Mouse (Mus musculus) intestine, postnatal 0 days (tissue): ENCODE data around the gene Fam160a1. TPM values are rescaled to one million over a fixed set of nuclear protein-coding genes. Genes with fewer than 3 reads are reported as not detected.

ENCODE experiments used
- ATAC-seq: fragments of 200-750 bp; cut with Nextera tagmentation; 2 replicates; pipeline ENCODE4 v1.8.0; 2017; ENCODE audit warnings: mild to moderate bottlenecking, moderate TSS enrichment, moderate library complexity
- H3K27ac ChIP-seq: fragments of 300-500 bp; sonication (generic); 2 replicates; pipeline ENCODE4 v1.5.1; 2014; ENCODE audit warnings: mild to moderate bottlenecking, low read depth, low read length, moderate library complexity
- H3K27me3 ChIP-seq: fragments of 300-500 bp; sonication (generic); replicated peaks from 2 replicates; pipeline ENCODE4 v1.6.1; 2014; ENCODE audit warnings: low read length, mixed read lengths; ENCODE audit not compliant: control insufficient read depth, insufficient read depth
- H3K36me3 ChIP-seq: fragments of 300-500 bp; sonication (generic); 2 replicates; pipeline ENCODE4 v1.6.1; 2014; ENCODE audit warnings: mild to moderate bottlenecking, moderate library complexity; ENCODE audit not compliant: control insufficient read depth, insufficient read depth
- H3K4me1 ChIP-seq: fragments of 300-500 bp; sonication (generic); replicated peaks from 2 replicates; pipeline ENCODE4 v1.6.1; 2014; ENCODE audit warnings: antibody characterized with exemption, low read length, mixed read lengths; ENCODE audit not compliant: control insufficient read depth, insufficient read depth
- H3K4me2 ChIP-seq: fragments of 300-500 bp; sonication (generic); replicated peaks from 2 replicates; pipeline ENCODE4 v1.6.1; 2014; ENCODE audit warnings: low read depth, mild to moderate bottlenecking, moderate library complexity
- H3K4me3 ChIP-seq: fragments of 300-500 bp; sonication (generic); 2 replicates; pipeline ENCODE4 v1.5.1; 2014; ENCODE audit warnings: low read depth, low read length
- H3K9ac ChIP-seq: fragments of 300-500 bp; sonication (generic); 2 replicates; pipeline ENCODE4 v1.6.1; 2014; ENCODE audit warnings: mild to moderate bottlenecking, low read depth, low read length
- H3K9me3 ChIP-seq: fragments of 300-500 bp; sonication (generic); 2 replicates; pipeline ENCODE4 v1.6.1; 2016; ENCODE audit warnings: mixed run types; ENCODE audit not compliant: control insufficient read depth
- CTCF ChIP-seq: sonication (generic); IDR thresholded peaks from 2 replicates; pipeline ENCODE4 v1.5.1; 2016; ENCODE audit warnings: low read depth, mild to moderate bottlenecking, control low read depth, antibody characterized with exemption, moderate library complexity
- WGBS: fragments of 180-500 bp; shearing (Covaris S2); extraction: QIAGEN DNeasy Blood & Tissue Kit; methylation state at CpG from one replicate; pipeline ENCODE4 v1.1.7; 2014; 5-methylcytosine and 5-hydroxymethylcytosine counted together
- polyA plus RNA-seq: library from polyadenylated mRNA; unstranded; fragments of >200 nt; fragmentation: Nextera tagmentation; extraction: Ambion mirVana; gene quantifications from 2 replicates; pipeline ENCODE4 v1.2.1, GENCODE M21; 2015

The Fam160a1 gene
- polyA plus RNA-seq, 1 experiment from 2014 or later, result 2.6 TPM

- Histone ChIP-seq H3K4me3 (no peak overlapping the region), H3K36me3 (no peaks in the 10 kb centered on the region), H3K27ac (no peak overlapping the region), H3K4me1 (no peaks in the 10 kb centered on the region), H3K27me3 (no peaks in the 10 kb centered on the region), H3K4me2 (no peak overlapping the region), H3K9ac (no peak overlapping the region), H3K9me3 (no peaks in the 10 kb centered on the region)
- 81% methylated on average over 6 of the region's 6 CpGs for WGBS
- TF ChIP-seq CTCF, result no peak
- no peak for ATAC-seq
Observed at GRCm38 (mm10) chr3:85669844-85670243, 147.2 kb downstream of the Fam160a1 start.

GRCm38 (mm10) chr3:85667683-85668082 lies 149.4 kb downstream of the Fam160a1 start:
- Histone ChIP-seq H3K9me3 (no peaks in the 10 kb centered on the region), H3K4me1 (no peaks in the 10 kb centered on the region), H3K4me3 (no peak overlapping the region), H3K36me3 (no peaks in the 10 kb centered on the region), H3K27ac (no peak overlapping the region), H3K9ac (no peak overlapping the region), H3K27me3 (no peaks in the 10 kb centered on the region), H3K4me2 (no peak overlapping the region)
- TF ChIP-seq CTCF, result no peak
- WGBS, result 87% methylated on average over 6 of the region's 6 CpGs
- ATAC-seq, result no peak

GRCm38 (mm10) chr3:85666736-85667135 lies 150.4 kb downstream of the Fam160a1 start:
- Histone ChIP-seq H3K27me3 (no peaks in the 10 kb centered on the region), H3K36me3 (no peaks in the 10 kb centered on the region), H3K4me2 (no peak overlapping the region), H3K4me1 (no peaks in the 10 kb centered on the region), H3K27ac (no peak overlapping the region), H3K4me3 (no peak overlapping the region), H3K9ac (no peak overlapping the region), H3K9me3 (no peaks in the 10 kb centered on the region)
- WGBS, result 59% methylated on average over 12 of the region's 12 CpGs
- no peak for TF ChIP-seq CTCF
- no peak for ATAC-seq

GRCm38 (mm10) chr3:85666166-85666565 lies 150.9 kb downstream of the Fam160a1 start:
- Histone ChIP-seq H3K4me2 (no peak overlapping the region), H3K27me3 (no peaks in the 10 kb centered on the region), H3K9me3 (no peaks in the 10 kb centered on the region), H3K4me3 (no peak overlapping the region), H3K27ac (no peak overlapping the region), H3K9ac (no peak overlapping the region), H3K36me3 (no peaks in the 10 kb centered on the region), H3K4me1 (no peaks in the 10 kb centered on the region)
- 63% methylated on average over 3 of the region's 3 CpGs for WGBS
- no peak for ATAC-seq
- TF ChIP-seq CTCF, result no peak

GRCm38 (mm10) chr3:85664591-85665171 lies 152.4 kb downstream of the Fam160a1 start:
- Histone ChIP-seq H3K4me3 (no peak overlapping the region), H3K9me3 (no peaks in the 10 kb centered on the region), H3K27ac (no peak overlapping the region), H3K27me3 (no peaks in the 10 kb centered on the region), H3K9ac (no peak overlapping the region), H3K36me3 (no peaks in the 10 kb centered on the region), H3K4me2 (no peak overlapping the region), H3K4me1 (no peaks in the 10 kb centered on the region)
- no peak for TF ChIP-seq CTCF
- no peak for ATAC-seq
- 86% methylated on average over 10 of the region's 10 CpGs for whole genome bisulfite sequencing

GRCm38 (mm10) chr3:85663826-85664225 lies 153.3 kb downstream of the Fam160a1 start:
- Histone ChIP-seq H3K27me3 (no peaks in the 10 kb centered on the region), H3K4me2 (no peak overlapping the region), H3K9me3 (no peaks in the 10 kb centered on the region), H3K27ac (no peak overlapping the region), H3K4me1 (no peaks in the 10 kb centered on the region), H3K4me3 (no peak overlapping the region), H3K36me3 (no peaks in the 10 kb centered on the region), H3K9ac (no peak overlapping the region)
- no peak for TF ChIP-seq CTCF
- ATAC-seq, result no peak
- 74% methylated on average over 5 of the region's 5 CpGs for WGBS
